Mouse (Mus musculus) lung, adult 2 months (tissue): ENCODE results near the gene Ppil6. TPM values are rescaled to one million over a fixed set of nuclear protein-coding genes. Genes with fewer than 3 reads are reported as not detected.

Source experiments
- DNase-seq: peaks from one replicate; pipeline ENCODE4 v3.0.0; 2022
- H3K4me1 ChIP-seq: fragments of 200-500 bp; 2 replicates; pipeline ENCODE4 v1.6.1; 2011; ENCODE audit warnings: low read length; ENCODE audit not compliant: control insufficient read depth, insufficient read depth
- H3K4me3 ChIP-seq: fragments of 200-500 bp; replicated peaks from 2 replicates; pipeline ENCODE3; 2011; ENCODE audit warnings: low read depth, mild to moderate bottlenecking, control low read depth, low read length; ENCODE audit errors: extremely low read depth
- CTCF ChIP-seq: fragments of 200-500 bp; IDR thresholded peaks from 2 replicates; pipeline ENCODE4 v1.5.1; 2011; ENCODE audit warnings: mild to moderate bottlenecking, low read length, control low read depth; ENCODE audit not compliant: insufficient read depth
- POLR2A ChIP-seq: fragments of 200-500 bp; IDR thresholded peaks from 2 replicates; pipeline ENCODE4 v1.6.1; 2011; ENCODE audit warnings: low read depth, mild to moderate bottlenecking, control low read depth, low read length, borderline replicate concordance; ENCODE audit errors: extremely low read depth
- WGBS: fragments of 180-500 bp; shearing (Covaris S2); methylation state at CpG from one replicate; pipeline ENCODE4 v1.1.7; 2018; 5-methylcytosine and 5-hydroxymethylcytosine counted together
- polyA plus RNA-seq: library from polyadenylated mRNA; depleted of rRNA; stranded (reverse); fragments of >200 nt; gene quantifications from 2 replicates; pipeline ENCODE4 v1.2.3, GENCODE M21; 2012; rRNA removed

The Ppil6 gene
- polyA plus RNA-seq, 1 experiment: 4.2 TPM

DNA sequence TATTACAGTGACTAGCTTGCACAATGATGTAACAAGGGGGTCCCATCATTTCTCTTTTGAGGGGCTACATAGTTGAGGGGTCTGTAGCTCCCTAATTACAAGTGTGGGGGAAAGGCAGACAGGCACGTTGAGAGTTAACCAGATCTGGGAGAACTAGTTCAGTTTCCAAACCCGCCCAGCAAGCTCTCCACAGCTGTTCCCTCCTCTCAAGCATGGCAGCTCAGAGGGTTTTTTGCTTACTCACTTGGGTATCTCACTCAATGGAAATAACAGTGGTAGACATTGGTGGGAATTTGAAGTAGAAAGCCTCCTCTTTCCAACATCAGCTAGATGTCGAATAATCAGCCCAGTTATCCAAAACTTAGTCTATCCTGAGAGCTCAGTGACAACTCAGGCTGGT, 64.8 kb downstream of the Ppil6 start:
- Histone ChIP-seq H3K4me1 (peaks cover 4% of the 10 kb centered on the region; the same call in 1 of the 2 replicates), H3K4me3 (no peak overlapping the region)
- TF ChIP-seq CTCF (no peak), POLR2A (no peak)
- no peak for DNase-seq
- 72% methylated on average over 3 of the region's 3 CpGs for WGBS

DNA sequence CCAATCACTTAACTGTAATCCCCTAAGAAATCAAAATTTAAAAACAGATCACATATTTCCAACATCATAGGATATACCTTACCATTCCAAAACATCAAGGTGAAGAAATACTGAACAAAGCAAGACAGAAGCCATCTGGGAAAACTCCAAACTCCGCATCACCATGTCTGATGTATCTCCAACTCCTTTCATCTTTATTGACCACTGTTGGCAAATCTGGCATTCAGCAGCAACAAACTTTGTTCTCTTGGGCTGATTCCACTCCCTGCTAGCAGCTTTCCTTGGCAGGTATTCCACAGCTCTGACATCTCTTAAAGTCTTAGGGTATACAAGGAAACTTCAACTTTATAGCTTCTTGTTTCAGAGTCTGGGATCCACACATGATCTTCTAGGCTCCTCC, 68.2 kb downstream of the Ppil6 start:
- DNase-seq: no peak
- 89% methylated on average over 1 of the region's 1 CpGs for WGBS
- no peak overlapping the region for H3K4me3 ChIP-seq
- TF ChIP-seq CTCF: no peak
- TF ChIP-seq POLR2A: no peak
- H3K4me1 ChIP-seq: peaks cover 4% of the 10 kb centered on the region; the same call in 1 of the 2 replicates

DNA sequence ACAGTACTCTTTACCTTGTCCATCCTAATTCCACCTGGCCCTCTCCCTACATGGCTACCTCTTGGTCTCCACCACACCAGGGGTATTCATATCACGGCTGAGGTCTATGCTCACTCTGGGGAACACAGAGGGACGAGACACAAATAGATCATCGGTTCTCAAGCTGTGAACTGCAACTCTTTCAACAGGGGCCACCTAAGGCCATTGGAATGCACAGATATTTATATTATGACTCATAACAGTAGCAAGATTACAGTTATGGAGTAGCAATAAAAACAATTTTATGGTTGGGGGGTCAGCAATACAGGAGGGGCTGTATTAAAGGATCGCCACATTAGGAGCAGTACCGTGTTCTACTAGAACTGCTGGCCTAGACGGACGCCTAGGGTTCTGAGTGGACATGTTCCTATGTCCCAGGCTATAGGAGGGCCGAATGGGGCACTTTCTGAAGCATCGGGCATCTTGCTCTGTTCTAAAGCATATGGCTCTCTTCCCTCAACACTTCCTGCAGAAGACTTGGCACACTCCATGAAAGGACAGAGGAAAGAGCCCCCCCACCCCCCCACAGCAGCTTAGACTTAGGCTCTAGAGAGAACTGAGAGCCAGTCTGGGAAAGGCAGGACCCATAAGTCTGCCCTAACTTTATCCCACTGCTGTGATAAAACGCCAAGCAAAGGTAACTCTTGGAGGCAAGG, 71.6 kb downstream of the Ppil6 start:
- Histone ChIP-seq H3K4me1 (no peaks in the 10 kb centered on the region), H3K4me3 (no peak overlapping the region)
- 67% methylated on average over 10 of the region's 10 CpGs for WGBS
- DNase-seq: no peak
- no peak for TF ChIP-seq CTCF
- TF ChIP-seq POLR2A: no peak

Other genes starting within 250 kb of the Ppil6 start
- 10.8 and 13.6 TPM in 2 replicates for gene Fig4, start 187.2 kb upstream of the Ppil6 start, polyA plus RNA-seq
- gene Ak9, start 186.5 kb upstream of the Ppil6 start, polyA plus RNA-seq: 0.38 and 0.56 TPM in 2 replicates
- gene Zbtb24, start 40.1 kb upstream of the Ppil6 start, polyA plus RNA-seq: 13.1 and 14.5 TPM in 2 replicates
- 56.3 and 70.7 TPM in 2 replicates for gene Mical1, start 14.1 kb upstream of the Ppil6 start, polyA plus RNA-seq
- gene Smpd2, start 70 bp upstream of the Ppil6 start, polyA plus RNA-seq: 67.9 and 72.7 TPM in 2 replicates
- 93.4 and 131 TPM in 2 replicates for gene Cd164, start 29.0 kb downstream of the Ppil6 start, polyA plus RNA-seq
- gene Ccdc162, start 226.2 kb downstream of the Ppil6 start, polyA plus RNA-seq: 6.2 and 8.5 TPM in 2 replicates